Mouse (Mus musculus): ENCODE measurements at regions not wholly inside any gene's neighbourhood (a gene's known extent, or its start where the extent isn't known, plus 50 kb on each side); places are given as distances from the start of the nearest gene placed in this dataset.

DNA sequence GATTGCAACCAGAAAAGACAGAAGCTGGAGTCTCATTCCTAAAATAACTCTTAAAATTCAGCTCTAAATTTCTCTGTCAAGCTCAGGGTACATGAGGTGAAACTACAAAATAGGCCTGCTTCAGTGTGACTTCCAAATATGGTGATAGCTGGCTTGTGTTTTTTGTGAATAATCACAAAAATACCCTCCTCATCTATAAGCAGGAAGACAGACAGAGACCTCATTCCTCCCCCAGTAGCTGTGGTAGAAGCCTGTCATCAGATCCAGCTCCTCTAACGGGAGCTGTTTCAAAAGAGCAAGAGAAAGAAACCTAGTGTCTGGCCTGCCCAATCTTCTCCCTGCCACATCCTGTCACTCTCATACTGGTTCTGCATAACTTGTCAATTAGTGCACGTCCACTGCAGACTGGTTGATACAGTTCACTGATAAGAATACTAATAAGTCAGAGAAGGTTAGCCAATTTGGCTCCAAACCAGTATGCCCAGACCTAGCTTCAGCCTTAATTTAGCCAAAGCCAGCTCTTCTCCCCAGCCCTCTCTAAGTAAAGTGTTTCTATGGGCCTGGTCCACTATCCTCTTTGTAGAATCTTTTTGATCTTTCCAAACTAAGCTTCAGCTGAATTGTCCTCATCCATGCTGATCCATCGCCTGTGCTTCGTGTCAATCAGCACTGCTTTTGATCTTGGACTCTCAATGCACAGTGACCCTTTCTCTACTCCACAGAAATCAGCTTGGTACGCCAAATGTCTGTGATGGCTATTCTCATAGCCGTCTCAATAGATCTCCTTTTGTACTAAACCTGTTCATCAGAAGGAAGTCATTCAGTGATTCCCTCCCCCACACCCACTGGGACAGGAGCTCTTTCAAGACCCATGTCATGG, 160.6 kb downstream of the Fam84b start:
- TF ChIP-seq POLR2A (IDR thresholded peaks at IDR 0.05; ENCODE audit: borderline replicate concordance, insufficient read depth, low read length) = no peak
- TF ChIP-seq CTCF (IDR thresholded peaks at IDR 0.05; ENCODE audit: borderline replicate concordance, insufficient read depth, low read depth, low read length) = no peak

All from cerebellum, adult 2 months (tissue).